Mouse (Mus musculus) testis, postnatal 14 days (tissue): Measurements from ENCODE around the gene Dock4.

ENCODE experiments used
- DNase-seq: peaks from one replicate; pipeline ENCODE4 v3.0.0; 2021; ENCODE audit warnings: low spot score

The Dock4 gene

GRCm38 (mm10) chr12:40767258-40767816 is 321.6 kb downstream of the Dock4 start:
- no peak for DNase-seq

GRCm38 (mm10) chr12:40773091-40773490 is 327.3 kb downstream of the Dock4 start:
- no peak for DNase-seq

- DNase-seq = no peak
Measured at GRCm38 (mm10) chr12:40781554-40781953, 335.8 kb downstream of the Dock4 start.

GRCm38 (mm10) chr12:40788621-40789111 is 342.9 kb downstream of the Dock4 start:
- no peak for DNase-seq

- DNase-seq = no peak
Measured at GRCm38 (mm10) chr12:40789379-40790361, 343.9 kb downstream of the Dock4 start.

- DNase-seq = no peak
Measured at GRCm38 (mm10) chr12:40791221-40791620, 345.5 kb downstream of the Dock4 start.

GRCm38 (mm10) chr12:40792184-40792650 is 346.5 kb downstream of the Dock4 start:
- no peak for DNase-seq

GRCm38 (mm10) chr12:40794066-40794465 is 348.3 kb downstream of the Dock4 start:
- DNase-seq = no peak

- DNase-seq = no peak
Measured at GRCm38 (mm10) chr12:40794756-40795155, 349.0 kb downstream of the Dock4 start.

- DNase-seq = no peak
Measured at GRCm38 (mm10) chr12:40795768-40796167, 350.0 kb downstream of the Dock4 start.

- no peak for DNase-seq
Measured at GRCm38 (mm10) chr12:40796813-40797491, 351.2 kb downstream of the Dock4 start.

GRCm38 (mm10) chr12:40797561-40798343 is 352.0 kb downstream of the Dock4 start:
- no peak for DNase-seq

- no peak for DNase-seq
Measured at GRCm38 (mm10) chr12:40798344-40799017, 352.7 kb downstream of the Dock4 start.

GRCm38 (mm10) chr12:40801456-40801855 is 355.7 kb downstream of the Dock4 start:
- DNase-seq = no peak

- no peak for DNase-seq
Measured at GRCm38 (mm10) chr12:40805257-40805656, 359.5 kb downstream of the Dock4 start.

GRCm38 (mm10) chr12:40807916-40808315 is 362.2 kb downstream of the Dock4 start:
- no peak for DNase-seq

- no peak for DNase-seq
Measured at GRCm38 (mm10) chr12:40813474-40813873, 367.7 kb downstream of the Dock4 start.

- no peak for DNase-seq
Measured at GRCm38 (mm10) chr12:40814659-40815363, 369.1 kb downstream of the Dock4 start.

GRCm38 (mm10) chr12:40818046-40818708 is 372.4 kb downstream of the Dock4 start:
- DNase-seq = no peak

- no peak for DNase-seq
Measured at GRCm38 (mm10) chr12:40823631-40824030, 377.9 kb downstream of the Dock4 start.
